Mouse (Mus musculus): ENCODE measurements around the gene Kdm4b. TPM values are rescaled to one million over a fixed set of nuclear protein-coding genes. Genes with fewer than 3 reads are reported as not detected.

Kdm4b gene
- total and polyA plus RNA-seq, 3 experiments, result 9.1 to 27.5 TPM; not detected in 1

GRCm38 (mm10) chr17:56326153-56327147, 588 bp downstream of the Kdm4b start:
- Histone ChIP-seq H3K36me3 (ENCODE audit: control insufficient read depth in 1 of 2, insufficient read depth in 2 of 2, low read length in 2 of 2) (peaks cover 0 to 13% of the 10 kb centered on the region in 2 experiments; a peak in 2 of 4 replicates), H3K4me3 (ENCODE audit: control insufficient read depth in 1 of 2, insufficient read depth in 1 of 2, low read depth in 2 of 2, low read length in 2 of 2) (peak overlapping the region; percentile 58 to 84), H3K27me3 (ENCODE audit: control insufficient read depth in 1 of 2, insufficient read depth in 2 of 2, low read length in 2 of 2) (no peaks in the 10 kb centered on the region), H3K9ac (ENCODE audit: control insufficient read depth, low read depth, low read length, poor library complexity, severe bottlenecking) (peak overlapping the region; percentile 85), H3K79me2 (ENCODE audit: control insufficient read depth, insufficient read depth, low read length, poor library complexity) (peaks cover 14% of the 10 kb centered on the region), H3K4me1 (ENCODE audit: control insufficient read depth in 1 of 2, insufficient read depth in 2 of 2, low read length in 2 of 2) (peaks cover 2 to 14% of the 10 kb centered on the region in 2 experiments), H3K27ac (ENCODE audit: control insufficient read depth, low read depth, low read length) (peak overlapping the region; percentile 32), H3K9me3 (replicated peaks; ENCODE audit: insufficient read depth, low read length) (no peaks in the 10 kb centered on the region)
- TF ChIP-seq ZC3H11A (IDR thresholded peaks at IDR 0.05; ENCODE audit: low read depth, low read length) (no peak), ZKSCAN1 (IDR thresholded peaks at IDR 0.05; ENCODE audit: low read depth, low read length) (no peak), POLR2A (IDR thresholded peaks at IDR 0.05; ENCODE audit: control insufficient read depth in 1 of 2, insufficient read depth in 1 of 2, low read depth in 1 of 2, low read length in 2 of 2, poor library complexity in 1 of 2) (peak in 1 of 2 experiments; percentile 64; a peak in 2 of 4 replicates), RAD21 (IDR thresholded peaks at IDR 0.05; ENCODE audit: low read depth, low read length) (no peak), UBTF (IDR thresholded peaks at IDR 0.05; ENCODE audit: borderline replicate concordance, insufficient read depth, low read depth, low read length) (peak; percentile 100), USF1 (IDR thresholded peaks at IDR 0.05; ENCODE audit: low read depth, low read length) (no peak), MXI1 (IDR thresholded peaks at IDR 0.05; ENCODE audit: low read depth, low read length) (no peak; the same call in 1 of the 2 replicates), USF2 (IDR thresholded peaks at IDR 0.05; ENCODE audit: borderline replicate concordance in 1 of 2, insufficient read depth in 1 of 2, low read depth in 1 of 2, low read length in 2 of 2) (no peak), KAT2A (conservative IDR thresholded peaks at IDR 0.05; ENCODE audit: low read depth, low read length) (no peak), BHLHE40 (IDR thresholded peaks at IDR 0.05; ENCODE audit: borderline replicate concordance, low read depth, low read length) (no peak), TCF12 (IDR thresholded peaks at IDR 0.05; ENCODE audit: low read depth, low read length) (no peak), MYC (IDR thresholded peaks at IDR 0.05; ENCODE audit: low read depth, low read length) (no peak), CHD1 (IDR thresholded peaks at IDR 0.05; ENCODE audit: low read depth, low read length) (0 out of 2 replicates have a peak, but pooled peaks have one; percentile 16), RCOR1 (IDR thresholded peaks at IDR 0.05; ENCODE audit: low read depth, low read length) (no peak), GABPA (IDR thresholded peaks at IDR 0.05; ENCODE audit: low read depth, low read length) (no peak), POLR2AphosphoS2 (IDR thresholded peaks at IDR 0.05; ENCODE audit: low read length) (no peak)
- no peak for DNase-seq (ENCODE audit: low read depth, low spot score)

- Histone ChIP-seq H3K27ac (ENCODE audit: control insufficient read depth, low read depth, low read length) (no peak overlapping the region), H3K79me2 (ENCODE audit: control insufficient read depth, insufficient read depth, low read length, poor library complexity) (peaks cover 14% of the 10 kb centered on the region), H3K9me3 (replicated peaks; ENCODE audit: insufficient read depth, low read length) (no peaks in the 10 kb centered on the region), H3K36me3 (ENCODE audit: control insufficient read depth in 1 of 2, insufficient read depth in 2 of 2, low read length in 2 of 2) (peaks cover 0 to 13% of the 10 kb centered on the region in 2 experiments; a peak in 2 of 4 replicates), H3K4me1 (ENCODE audit: control insufficient read depth in 1 of 2, insufficient read depth in 2 of 2, low read length in 2 of 2) (peaks cover 2 to 14% of the 10 kb centered on the region in 2 experiments), H3K4me3 (ENCODE audit: control insufficient read depth in 1 of 2, insufficient read depth in 1 of 2, low read depth in 2 of 2, low read length in 2 of 2) (no peak overlapping the region), H3K9ac (ENCODE audit: control insufficient read depth, low read depth, low read length, poor library complexity, severe bottlenecking) (no peak overlapping the region), H3K27me3 (ENCODE audit: control insufficient read depth in 1 of 2, insufficient read depth in 2 of 2, low read length in 2 of 2) (no peaks in the 10 kb centered on the region)
- DNase-seq (ENCODE audit: low read depth, low spot score), result no peak
- TF ChIP-seq EP300 (IDR thresholded peaks at IDR 0.05; ENCODE audit: low read depth in 1 of 2, low read length in 2 of 2), result no peak
- TF ChIP-seq BHLHE40 (IDR thresholded peaks at IDR 0.05; ENCODE audit: borderline replicate concordance, low read depth, low read length), result no peak
- no peak for TF ChIP-seq CHD1 (IDR thresholded peaks at IDR 0.05; ENCODE audit: low read depth, low read length)
- TF ChIP-seq ETS1 (IDR thresholded peaks at IDR 0.05; ENCODE audit: low read depth, low read length), result no peak
- TF ChIP-seq RCOR1 (IDR thresholded peaks at IDR 0.05; ENCODE audit: low read depth, low read length), result no peak
- no peak for TF ChIP-seq E2F4 (IDR thresholded peaks at IDR 0.05; ENCODE audit: borderline replicate concordance, low read depth, low read length)
These were observed 3.4 kb downstream of the Kdm4b start for GRCm38 (mm10) chr17:56329267-56329666.

Data from MEL (cell line).